Mouse (Mus musculus) intestine, embryonic 14.5 days (tissue): ENCODE data around the gene Zfpm1. TPM values are rescaled to one million over a fixed set of nuclear protein-coding genes. Genes with fewer than 3 reads are reported as not detected.
"Not testable (repeated sequence)": the region's sequence is repeated elsewhere in the genome, so short reads cannot be mapped to it uniquely, and the experiment has no call there.

Source experiments
- ATAC-seq: fragments of 200-750 bp; cut with Nextera tagmentation; replicated peaks from 2 replicates; pipeline ENCODE4 v1.8.0; 2017; ENCODE audit warnings: low read depth, moderate number of reproducible peaks, moderate TSS enrichment, moderate library complexity; ENCODE audit not compliant: low FRiP score, low TSS enrichment
- DNase-seq: peaks from one replicate; pipeline ENCODE4 v3.0.0-alpha.2; 2018; ENCODE audit warnings: low spot score
- H3K27ac ChIP-seq: fragments of 300-500 bp; sonication (generic); 2 replicates; pipeline ENCODE4 v1.5.1; 2014; ENCODE audit warnings: low read depth, mild to moderate bottlenecking, control low read depth
- H3K27me3 ChIP-seq: fragments of 300-500 bp; sonication (generic); replicated peaks from 2 replicates; pipeline ENCODE4 v1.6.1; 2014; ENCODE audit warnings: low read length, control low read depth; ENCODE audit not compliant: control insufficient read depth, insufficient read depth
- H3K36me3 ChIP-seq: fragments of 300-500 bp; sonication (generic); 2 replicates; pipeline ENCODE4 v1.6.1; 2014; ENCODE audit warnings: low read length, control low read depth; ENCODE audit not compliant: control insufficient read depth, insufficient read depth
- H3K4me1 ChIP-seq: fragments of 300-500 bp; sonication (generic); replicated peaks from 2 replicates; pipeline ENCODE4 v1.6.1; 2014; ENCODE audit warnings: low read length, control low read depth, mixed read lengths; ENCODE audit not compliant: control insufficient read depth, insufficient read depth
- H3K4me2 ChIP-seq: fragments of 300-500 bp; sonication (generic); 2 replicates; pipeline ENCODE4 v1.6.1; 2014; ENCODE audit warnings: low read length
- H3K4me3 ChIP-seq: fragments of 300-500 bp; sonication (generic); 2 replicates; pipeline ENCODE4 v1.5.1; 2014; ENCODE audit warnings: low read depth, low read length, control low read depth, mixed read lengths
- H3K9ac ChIP-seq: fragments of 300-500 bp; sonication (generic); 2 replicates; pipeline ENCODE4 v1.6.1; 2014; ENCODE audit warnings: mild to moderate bottlenecking, low read length
- H3K9me3 ChIP-seq: fragments of 300-500 bp; sonication (generic); 2 replicates; pipeline ENCODE4 v1.6.1; 2016; ENCODE audit warnings: low read length, control low read depth; ENCODE audit not compliant: control insufficient read depth
- WGBS: fragments of 180-500 bp; shearing (Covaris S2); extraction: QIAGEN DNeasy Blood & Tissue Kit; methylation state at CpG from one replicate; pipeline ENCODE4 v1.1.7; 2014; 5-methylcytosine and 5-hydroxymethylcytosine counted together
- polyA plus RNA-seq: library from polyadenylated mRNA; unstranded; fragments of >200 nt; fragmentation: Nextera tagmentation; extraction: Ambion mirVana; gene quantifications from 2 replicates; pipeline ENCODE4 v1.2.1, GENCODE M21; 2014

Gene Zfpm1
- polyA plus RNA-seq, 1 experiment from 2014 or later, result 6.4 TPM

- DNase-seq (no peak), ATAC-seq (no peak)
- WGBS, result 59% methylated on average over 11 of the region's 11 CpGs
- H3K27ac ChIP-seq, result no peak overlapping the region
- no peak overlapping the region for H3K4me3 ChIP-seq
- peaks cover 27% of the 10 kb centered on the region for H3K4me1 ChIP-seq
- no peaks in the 10 kb centered on the region for H3K27me3 ChIP-seq
- H3K4me2 ChIP-seq, result no peak overlapping the region
- no peaks in the 10 kb centered on the region for H3K9me3 ChIP-seq
- peaks cover 8% of the 10 kb centered on the region; the same call in 1 of the 2 replicates for H3K36me3 ChIP-seq
- no peak overlapping the region for H3K9ac ChIP-seq
Observed at GRCm38 (mm10) chr8:122319045-122319707, 37.2 kb downstream of the Zfpm1 start.

- H3K9me3 ChIP-seq, result no peaks in the 10 kb centered on the region
- no peak overlapping the region for H3K4me3 ChIP-seq
- no peak overlapping the region for H3K4me2 ChIP-seq
- no peaks in the 10 kb centered on the region for H3K27me3 ChIP-seq
- H3K27ac ChIP-seq, result no peak overlapping the region
- 62% methylated on average over 7 of the region's 7 CpGs for WGBS
- H3K4me1 ChIP-seq, result peaks cover 26% of the 10 kb centered on the region
- DNase-seq (no peak), ATAC-seq (no peak)
- peaks cover 5% of the 10 kb centered on the region; the same call in 1 of the 2 replicates for H3K36me3 ChIP-seq
- H3K9ac ChIP-seq, result no peak overlapping the region
Observed at GRCm38 (mm10) chr8:122319708-122320075, 37.8 kb downstream of the Zfpm1 start.

DNA sequence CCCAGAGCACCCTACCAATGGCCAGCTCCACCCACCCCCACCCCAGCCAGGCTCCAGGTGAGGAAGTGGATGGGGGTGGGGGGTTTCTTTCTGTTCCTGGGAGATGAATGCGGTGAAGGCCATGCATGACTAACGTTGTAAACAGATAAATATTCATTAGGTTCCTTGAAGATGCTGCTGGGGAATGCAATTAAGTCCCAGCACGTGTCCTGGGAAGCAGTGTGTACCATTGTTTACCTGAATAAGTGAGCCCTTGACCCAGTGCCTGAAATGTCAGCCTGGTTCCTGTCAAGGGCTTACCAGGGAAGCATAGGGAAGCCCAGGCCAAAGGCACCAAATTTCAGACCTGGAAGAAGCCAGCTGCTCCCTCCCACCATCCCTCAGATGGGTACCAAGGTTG, 38.6 kb downstream of the Zfpm1 start:
- ATAC-seq (no peak), DNase-seq (no peak)
- H3K27me3 ChIP-seq, result no peaks in the 10 kb centered on the region
- peaks cover 33% of the 10 kb centered on the region for H3K4me1 ChIP-seq
- no peaks in the 10 kb centered on the region for H3K9me3 ChIP-seq
- H3K9ac ChIP-seq, result no peak overlapping the region
- 27% methylated on average over 3 of the region's 3 CpGs for WGBS
- peaks cover under 1% of the 10 kb centered on the region; the same call in 1 of the 2 replicates for H3K36me3 ChIP-seq
- no peak overlapping the region for H3K4me3 ChIP-seq
- H3K4me2 ChIP-seq, result no peak overlapping the region
- no peak overlapping the region for H3K27ac ChIP-seq

- no peaks in the 10 kb centered on the region for H3K9me3 ChIP-seq
- peaks cover 38% of the 10 kb centered on the region for H3K4me1 ChIP-seq
- H3K9ac ChIP-seq, result no peak overlapping the region
- ATAC-seq (no peak), DNase-seq (no peak)
- WGBS, result 54% methylated on average over 10 of the region's 10 CpGs
- H3K4me2 ChIP-seq, result no peak overlapping the region
- no peaks in the 10 kb centered on the region for H3K27me3 ChIP-seq
- no peak overlapping the region for H3K4me3 ChIP-seq
- H3K27ac ChIP-seq, result 0 out of 2 replicates have a peak overlapping the region, but pooled peaks have one; percentile 48
- H3K36me3 ChIP-seq, result no peaks in the 10 kb centered on the region
Observed at GRCm38 (mm10) chr8:122321455-122321921, 39.5 kb downstream of the Zfpm1 start.

GRCm38 (mm10) chr8:122322126-122322525, 40.2 kb downstream of the Zfpm1 start:
- no peaks in the 10 kb centered on the region for H3K27me3 ChIP-seq
- WGBS, result 84% methylated on average over 7 of the region's 7 CpGs

GRCm38 (mm10) chr8:122322792-122323191, 40.9 kb downstream of the Zfpm1 start:
- Histone ChIP-seq H3K27ac (peak overlapping the region; percentile 48; the same call in 1 of the 2 replicates), H3K27me3 (no peaks in the 10 kb centered on the region), H3K36me3 (no peaks in the 10 kb centered on the region), H3K9me3 (no peaks in the 10 kb centered on the region), H3K4me2 (no peak overlapping the region), H3K4me3 (no peak overlapping the region), H3K4me1 (peaks cover 36% of the 10 kb centered on the region), H3K9ac (no peak overlapping the region)
- 39% methylated on average over 11 of the region's 11 CpGs for WGBS
- ATAC-seq (peak; percentile 13; the same call in 1 of the 2 replicates), DNase-seq (no peak)

More at GRCm38 (mm10) chr8:122322126-122322525, 40.2 kb downstream of the Zfpm1 start:
- no peak for DNase-seq
- H3K4me3 ChIP-seq, result no peak overlapping the region
- H3K36me3 ChIP-seq, result no peaks in the 10 kb centered on the region
- no peaks in the 10 kb centered on the region for H3K9me3 ChIP-seq
- peak overlapping the region; percentile 48; the same call in 1 of the 2 replicates for H3K27ac ChIP-seq
- no peak overlapping the region for H3K9ac ChIP-seq
- ATAC-seq, result no peak
- H3K4me2 ChIP-seq, result no peak overlapping the region
- H3K4me1 ChIP-seq, result peaks cover 36% of the 10 kb centered on the region

GRCm38 (mm10) chr8:122323951-122324402, 42.0 kb downstream of the Zfpm1 start:
- peaks cover 32% of the 10 kb centered on the region for H3K4me1 ChIP-seq
- not testable (repeated sequence) for H3K9ac ChIP-seq, H3K36me3 ChIP-seq, H3K9me3 ChIP-seq, DNase-seq, H3K27me3 ChIP-seq, H3K4me3 ChIP-seq
- 5% methylated on average over 10 of the region's 13 CpGs for WGBS
- peak; percentile 55; the same call in 1 of the 2 replicates for ATAC-seq
- H3K27ac ChIP-seq, result peak overlapping the region; percentile 62
- H3K4me2 ChIP-seq, result 0 out of 2 replicates have a peak overlapping the region, but pooled peaks have one; percentile 18

DNA sequence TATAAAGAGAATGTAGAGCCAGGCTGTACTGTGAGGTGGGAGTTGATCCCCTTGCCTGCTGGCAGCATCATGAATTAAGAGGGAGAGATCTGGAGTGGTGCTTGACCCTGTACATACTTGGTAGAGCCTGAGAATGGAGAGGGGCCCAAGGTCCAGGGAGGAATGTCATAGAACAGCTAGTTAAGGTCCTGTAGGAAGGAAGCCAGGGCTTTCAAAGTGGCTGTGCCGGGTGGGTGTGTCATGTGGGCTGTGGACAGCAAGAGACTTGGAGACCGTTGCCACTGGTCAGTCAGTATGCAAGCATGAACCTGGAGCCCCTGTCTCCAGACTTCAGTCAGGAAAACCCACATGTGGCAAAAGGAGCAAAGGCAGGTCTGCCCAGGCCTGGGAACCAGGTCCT, 43.3 kb downstream of the Zfpm1 start:
- Histone ChIP-seq H3K4me2 (no peak overlapping the region; the same call in 1 of the 2 replicates), H3K27me3 (no peaks in the 10 kb centered on the region), H3K4me1 (peaks cover 29% of the 10 kb centered on the region), H3K4me3 (no peak overlapping the region), H3K9ac (0 out of 2 replicates have a peak overlapping the region, but pooled peaks have one; percentile 13), H3K27ac (no peak overlapping the region), H3K36me3 (no peaks in the 10 kb centered on the region), H3K9me3 (no peaks in the 10 kb centered on the region)
- ATAC-seq (no peak), DNase-seq (no peak)
- 64% methylated on average over 2 of the region's 2 CpGs for WGBS
